Mouse (Mus musculus) neural tube, embryonic 10.5 days (tissue): ENCODE measurements around the gene Tbc1d7.

Experiments used
- DNase-seq: peaks from one replicate; pipeline ENCODE4 v3.0.0-alpha.2; 2017; ENCODE audit warnings: low spot score; ENCODE audit errors: extremely low spot score

Gene Tbc1d7

DNA sequence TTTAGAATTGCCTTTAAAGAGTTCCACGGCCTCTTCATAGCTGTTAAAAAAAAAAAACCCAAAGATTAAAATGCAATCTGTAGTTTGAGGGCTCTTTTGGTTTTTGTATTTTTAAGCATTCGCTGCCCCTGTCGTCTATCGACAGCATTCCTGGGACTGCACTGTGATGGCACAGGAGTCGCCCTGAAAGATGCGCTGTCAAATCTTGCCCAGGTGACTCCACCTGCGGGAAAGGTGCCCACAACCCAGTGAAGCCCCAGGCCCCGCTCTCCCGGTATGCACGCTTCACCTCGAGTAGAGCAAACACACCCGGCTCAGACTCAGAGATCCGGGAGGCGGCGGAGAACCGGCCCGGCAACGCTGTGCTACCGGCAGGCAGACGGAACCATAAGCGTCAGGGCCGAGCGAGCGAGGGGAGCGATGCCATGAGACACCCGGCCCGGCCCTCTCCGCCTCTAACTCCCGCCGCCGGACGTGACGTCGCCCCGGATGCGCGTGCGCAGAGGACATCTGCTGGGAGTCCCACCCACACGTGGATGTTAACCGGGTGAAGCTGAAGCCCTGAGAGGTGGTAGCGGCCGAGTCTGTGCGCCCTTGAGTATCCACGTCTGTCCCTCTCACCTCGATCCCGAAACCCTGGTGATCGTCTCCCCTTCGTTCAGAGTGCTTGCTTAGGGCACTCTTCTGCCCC is at the start of gene Tbc1d7:
Tbc1d7 (minus strand) TSS at position 482 of the 691 bp plus-strand sequence.
- peak; percentile 99 for DNase-seq

DNA sequence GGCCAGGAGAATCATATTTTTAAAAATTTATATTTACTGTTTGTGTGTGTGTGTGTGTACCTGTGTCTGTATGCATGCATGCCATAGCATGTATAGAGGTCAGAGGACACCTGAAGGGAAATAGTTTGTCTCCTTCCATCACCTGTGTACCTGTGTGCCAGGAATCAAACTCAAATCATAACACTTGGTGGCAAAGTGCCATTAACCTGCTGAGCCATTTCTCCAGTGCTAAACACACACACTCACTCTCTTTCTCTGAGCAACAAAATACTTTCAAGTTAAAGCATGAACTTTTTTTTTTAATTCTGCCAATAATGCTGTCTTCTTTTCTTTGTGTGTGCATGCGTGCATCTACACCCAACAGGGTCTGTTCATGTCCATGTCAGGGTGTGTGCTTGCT is 49.3 kb upstream of the Tbc1d7 start:
- DNase-seq, result no peak

DNA sequence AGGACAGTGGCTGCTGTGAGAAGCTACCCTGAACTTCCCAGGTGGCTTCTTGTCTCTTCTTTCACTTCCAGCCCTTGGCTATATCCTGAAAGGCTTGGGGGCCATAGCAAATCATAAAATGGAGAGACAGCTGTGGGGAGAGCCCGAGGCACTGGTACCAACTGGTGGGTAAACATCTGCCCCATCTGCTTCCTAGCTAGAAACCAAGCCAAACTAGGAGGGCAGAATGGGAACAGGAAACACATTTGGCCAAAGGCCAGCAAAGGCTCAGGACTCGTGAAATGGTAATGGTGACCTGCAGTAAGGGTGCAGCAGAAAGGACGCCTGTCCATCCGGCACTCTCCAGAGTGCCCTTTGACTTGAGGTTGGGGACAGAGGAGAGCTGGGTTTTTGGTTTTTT is 47.5 kb upstream of the Tbc1d7 start:
- DNase-seq, result no peak

DNA sequence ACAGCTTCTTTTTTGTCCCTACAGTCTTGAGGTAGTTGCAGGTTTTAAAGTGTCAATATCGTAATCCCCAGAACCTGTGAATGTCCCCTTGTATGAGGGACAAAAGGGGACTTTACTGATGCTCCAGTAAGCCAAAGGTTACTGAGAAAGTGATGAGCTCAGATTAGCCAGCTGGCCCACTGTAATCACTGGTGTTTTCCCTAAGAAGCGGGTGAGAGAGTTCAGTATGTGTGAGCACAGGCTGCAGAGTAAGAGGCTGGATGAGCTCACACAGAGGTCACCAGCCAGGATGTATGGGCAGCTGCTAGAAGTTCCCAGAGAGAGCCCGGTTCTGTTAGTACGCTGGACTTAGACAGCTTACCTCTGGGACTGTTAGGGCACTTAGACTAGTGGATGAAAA is 47.0 kb upstream of the Tbc1d7 start:
- no peak for DNase-seq

DNA sequence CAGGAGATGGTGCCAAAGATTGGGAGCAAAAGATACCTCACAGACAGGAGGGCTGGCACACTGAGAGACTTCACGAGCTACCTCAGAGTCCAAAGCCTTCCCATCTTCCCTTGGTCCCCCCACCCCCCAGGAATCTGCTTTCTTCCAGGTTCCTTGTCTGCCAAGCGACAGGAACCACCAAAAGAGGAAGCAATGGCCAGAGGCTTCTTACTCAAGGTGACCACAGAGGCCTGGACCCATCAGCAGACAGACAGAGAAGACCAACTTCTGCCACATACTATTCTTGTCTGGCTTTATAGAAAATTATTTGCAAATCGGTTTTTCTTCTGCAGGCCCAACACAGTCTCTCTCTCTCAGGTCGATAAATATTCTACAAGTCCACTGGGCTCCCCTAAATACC is 46.4 kb upstream of the Tbc1d7 start:
- no peak for DNase-seq

DNA sequence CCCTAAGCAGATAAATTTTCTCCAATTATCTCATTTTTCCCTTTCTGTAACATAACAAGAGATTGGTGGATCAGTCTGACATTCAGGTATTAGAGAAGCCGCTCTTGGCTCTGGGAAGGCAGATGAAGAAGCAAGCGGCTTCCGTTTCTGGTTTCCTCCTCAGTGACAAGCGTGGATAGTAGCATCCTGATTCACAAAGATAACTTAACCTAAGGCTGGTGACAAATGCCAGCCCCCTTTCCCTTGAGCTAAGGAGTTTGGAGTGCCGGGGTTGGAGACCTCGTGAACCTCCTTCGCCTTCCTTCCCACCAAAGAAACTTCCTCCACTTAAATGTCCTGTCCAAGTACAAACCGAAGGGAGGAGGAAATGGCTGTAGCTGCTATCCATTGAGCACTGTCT is 45.8 kb upstream of the Tbc1d7 start:
- DNase-seq, result no peak

DNA sequence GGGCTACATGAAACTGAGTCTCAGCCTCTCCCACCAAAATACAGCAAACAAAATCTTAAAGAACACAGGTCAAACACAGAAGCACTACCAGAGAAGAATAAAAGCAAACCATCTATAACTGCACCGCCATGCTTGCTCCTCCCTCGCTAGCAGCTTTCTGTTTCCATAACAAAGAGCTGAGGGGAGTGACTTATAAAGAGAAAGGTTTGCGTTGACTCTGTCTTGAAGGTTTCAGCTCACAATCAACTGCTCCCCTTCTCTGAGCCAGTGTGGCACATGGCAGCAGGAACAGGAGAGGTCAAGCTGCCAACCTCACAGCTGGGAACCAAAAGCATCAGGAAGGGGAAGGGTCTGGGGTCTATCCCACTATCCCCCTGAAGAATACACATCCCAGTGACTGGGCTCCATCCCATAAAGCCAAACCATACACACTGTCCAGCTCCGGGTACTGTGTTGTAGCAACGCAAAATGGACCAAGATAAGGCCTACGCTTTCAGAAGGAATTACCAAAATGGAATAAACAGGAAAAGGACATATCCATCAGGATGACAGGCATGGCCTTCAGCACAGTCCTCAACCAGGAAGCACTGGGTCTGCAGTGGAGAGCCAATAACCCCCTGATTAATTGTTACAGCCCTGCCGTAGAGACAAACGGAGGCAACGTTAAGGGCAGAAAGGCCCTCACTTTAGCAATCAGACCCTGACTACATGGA is 44.8 kb upstream of the Tbc1d7 start:
- DNase-seq, result no peak

DNA sequence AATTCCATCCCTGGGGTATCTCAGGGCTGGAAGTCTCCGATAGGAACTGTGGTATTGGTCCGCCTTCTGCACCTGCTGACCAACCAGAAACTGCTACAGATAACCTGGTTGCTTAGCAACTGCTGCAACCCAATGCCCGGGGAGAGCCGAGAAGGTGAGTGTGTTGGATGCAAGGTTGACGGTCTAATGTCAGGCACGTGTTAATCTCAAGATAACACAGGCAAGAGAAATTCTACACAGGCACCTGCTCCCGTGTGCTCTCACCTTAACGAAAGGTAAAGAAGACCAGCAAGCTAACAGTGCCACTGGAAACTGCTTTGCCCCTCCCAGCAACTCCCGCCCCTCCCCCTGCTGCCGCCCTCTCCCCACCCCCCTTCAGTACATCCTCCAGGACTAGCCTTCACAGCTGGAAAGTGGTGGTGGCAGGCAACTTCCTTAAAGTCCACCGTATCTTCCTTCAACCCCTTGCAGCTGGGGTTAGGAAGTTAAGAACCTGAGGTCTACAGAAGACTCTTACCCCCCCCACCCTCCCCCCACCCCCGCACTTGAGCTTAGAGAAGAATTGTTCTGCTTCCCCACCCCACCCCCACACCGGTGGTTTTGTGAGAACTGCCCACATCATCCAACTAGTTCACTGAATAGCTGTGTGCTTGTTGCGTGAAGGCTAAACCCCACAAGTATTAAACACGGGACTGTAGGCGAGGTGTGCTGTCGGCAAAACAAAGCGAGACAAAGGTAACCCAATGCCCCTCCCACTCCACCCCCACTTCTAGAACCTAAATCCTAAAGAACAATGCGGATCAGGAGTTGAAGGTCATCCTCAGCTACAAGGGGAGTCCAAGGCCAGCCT is 44.1 kb upstream of the Tbc1d7 start:
- no peak for DNase-seq

DNA sequence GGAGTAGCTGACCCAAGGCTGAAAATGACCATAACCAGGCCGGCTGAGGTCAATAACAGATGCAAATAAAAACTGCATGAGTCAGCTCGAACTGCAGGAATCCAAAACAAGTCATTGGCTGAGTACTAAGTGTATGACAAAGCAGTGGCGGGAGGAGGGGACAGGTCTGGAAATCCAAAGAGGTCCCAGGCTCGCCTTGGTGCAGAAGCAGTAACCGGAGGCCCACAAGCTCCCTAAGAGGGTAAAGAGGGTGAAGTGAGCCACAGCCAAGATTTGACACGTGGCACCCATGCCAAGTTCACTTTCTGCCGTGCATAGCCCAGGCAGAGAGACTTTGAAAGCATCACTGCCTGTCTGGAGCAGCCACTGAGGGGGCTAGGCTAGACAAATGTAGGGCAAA is 41.0 kb upstream of the Tbc1d7 start:
- no peak for DNase-seq

DNA sequence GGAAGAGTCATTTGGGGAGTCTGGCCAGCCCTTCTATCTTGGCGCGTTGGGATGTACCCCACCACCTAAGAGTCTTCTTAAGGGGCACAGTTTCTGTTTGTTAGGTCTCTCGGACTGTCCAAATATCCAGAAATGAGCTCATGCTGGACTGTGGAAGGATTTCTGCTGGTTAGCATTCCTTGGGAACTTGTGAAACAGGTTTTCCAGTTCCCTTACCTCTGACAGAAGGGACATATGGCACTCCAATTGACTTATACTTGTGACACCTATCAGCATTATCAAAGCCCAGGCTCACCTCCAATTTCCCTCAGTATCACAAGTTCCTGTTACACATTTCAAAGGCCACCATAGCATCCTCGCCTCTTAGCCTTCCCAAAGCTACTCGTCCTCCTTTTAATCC is 39.7 kb upstream of the Tbc1d7 start:
- no peak for DNase-seq

DNA sequence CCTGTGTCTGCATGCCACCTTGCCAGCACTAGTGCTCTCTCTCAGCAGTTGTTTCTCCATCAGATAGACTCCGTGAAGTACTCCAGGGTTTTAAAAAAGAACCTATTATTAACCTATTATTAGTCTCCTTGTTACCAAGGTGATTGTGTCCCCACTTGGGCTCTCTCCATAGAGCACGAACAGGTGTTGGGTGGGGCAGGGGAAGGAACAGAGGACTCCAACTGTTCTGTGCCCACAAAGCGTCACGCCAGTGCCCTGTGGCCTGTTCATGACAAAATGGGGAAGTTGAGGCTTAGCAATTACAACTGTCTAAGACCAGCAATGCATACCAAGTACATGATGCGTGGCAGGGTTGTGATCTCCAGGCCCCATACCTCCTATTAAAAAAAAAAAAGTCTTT is 38.3 kb upstream of the Tbc1d7 start:
- no peak for DNase-seq

DNA sequence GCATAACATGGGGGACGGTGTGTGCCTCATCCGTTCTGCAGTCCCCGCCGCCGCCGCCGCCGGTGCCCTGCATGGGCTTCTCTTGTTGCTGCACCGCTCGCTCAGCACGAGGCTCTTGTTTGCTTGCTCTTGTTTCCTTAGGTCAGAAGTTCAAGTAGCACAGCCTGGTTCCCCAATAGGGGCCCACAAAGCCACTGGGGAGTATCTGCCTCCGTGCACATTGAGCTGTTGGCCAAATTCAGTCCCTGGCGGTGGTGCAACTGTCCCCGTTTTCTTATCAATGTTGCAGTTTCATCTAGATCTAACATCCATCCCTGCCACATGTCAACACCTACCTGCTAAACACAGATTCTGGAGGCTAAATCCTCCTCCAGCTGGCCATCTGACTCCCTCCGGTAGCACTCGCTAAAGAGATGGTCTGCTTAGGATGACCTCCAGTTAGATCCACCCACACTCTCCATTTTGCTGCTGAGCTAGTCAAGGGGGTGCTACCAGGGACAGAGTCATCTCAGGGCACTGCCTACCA is 37.7 kb upstream of the Tbc1d7 start:
- DNase-seq, result no peak

DNA sequence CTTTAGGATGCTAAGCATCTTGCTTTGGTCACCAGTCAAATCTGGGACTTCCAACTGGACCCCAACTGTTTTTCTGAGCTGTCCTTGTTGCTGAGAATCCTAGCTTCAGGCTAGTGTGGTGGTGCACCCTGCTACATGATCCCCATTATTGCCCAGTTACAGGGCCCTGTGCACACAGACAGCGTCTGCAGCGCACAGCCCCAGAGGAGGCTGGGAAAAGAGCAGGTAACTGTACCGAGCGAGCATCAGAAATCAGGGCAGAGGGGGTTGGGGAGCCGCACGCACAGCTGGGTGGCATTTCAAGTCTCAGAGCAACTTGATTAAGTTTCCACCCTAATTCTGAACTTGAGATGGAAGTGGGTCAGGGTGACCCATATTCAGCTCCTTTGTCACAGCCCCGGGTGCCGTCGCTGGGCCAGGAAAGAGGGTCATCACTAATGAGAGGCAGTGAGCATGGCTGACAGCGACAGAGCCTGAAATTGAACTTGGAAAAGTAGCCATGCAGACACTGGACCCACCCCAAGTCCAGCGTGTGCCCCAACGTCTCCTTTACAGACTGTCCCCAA is 34.9 kb upstream of the Tbc1d7 start:
- DNase-seq, result no peak

DNA sequence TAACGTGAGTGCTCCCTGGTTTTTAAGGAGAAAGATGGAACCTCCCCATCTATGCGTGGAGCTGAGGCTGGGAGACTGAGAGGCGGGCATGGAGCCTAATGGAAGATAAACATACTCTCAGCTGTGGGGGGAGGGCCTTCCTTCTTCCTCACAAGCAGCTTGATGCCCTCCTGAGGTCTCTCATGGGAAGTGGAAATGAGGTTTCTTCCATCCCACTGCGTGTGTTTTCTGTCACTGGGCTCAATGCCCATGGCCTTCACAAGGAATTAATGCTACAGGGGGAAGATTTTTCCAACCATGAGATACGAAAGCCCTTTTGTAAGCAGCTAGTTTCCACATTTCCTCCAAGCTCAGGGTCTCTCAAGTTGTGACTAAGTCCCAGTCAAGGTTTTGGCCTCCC is 32.3 kb upstream of the Tbc1d7 start:
- no peak for DNase-seq

DNA sequence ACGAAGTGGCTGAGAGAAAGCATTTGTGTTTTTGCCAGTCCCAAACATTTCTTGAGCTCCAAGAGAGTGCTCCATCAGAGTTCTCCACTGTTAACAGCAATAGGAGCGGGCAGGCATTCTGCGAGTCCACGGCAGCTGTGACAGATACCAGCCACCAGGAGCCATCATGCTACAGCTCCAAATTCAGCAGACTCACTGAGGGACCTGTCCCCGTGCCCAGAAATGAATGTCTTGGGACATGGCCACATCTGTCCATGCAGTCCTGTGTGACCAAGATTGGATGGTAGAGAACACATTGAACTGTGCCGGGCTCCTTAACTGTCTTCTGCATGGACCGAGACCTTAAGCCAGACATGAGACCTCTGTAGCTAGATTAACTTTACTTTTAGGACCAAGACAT is 31.9 kb upstream of the Tbc1d7 start:
- no peak for DNase-seq

DNA sequence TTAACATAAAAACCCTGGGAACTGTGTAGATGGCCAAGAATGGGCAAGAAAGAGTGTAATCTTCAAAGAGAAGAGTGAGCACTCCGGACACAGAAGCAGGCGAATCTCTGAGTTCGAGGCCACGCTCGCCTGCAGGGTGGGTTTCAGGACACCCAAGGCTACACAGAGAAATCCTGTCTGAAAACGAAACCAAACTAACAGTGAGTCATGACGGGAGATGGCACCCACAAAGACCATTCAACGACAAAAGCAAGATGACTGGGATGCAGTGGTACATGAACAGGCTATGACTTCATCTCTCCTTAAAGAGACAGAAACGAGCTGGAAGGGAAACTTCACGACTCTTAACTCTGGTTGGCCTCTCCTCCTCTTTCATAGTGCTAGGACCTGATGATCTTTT is 31.1 kb upstream of the Tbc1d7 start:
- no peak for DNase-seq

DNA sequence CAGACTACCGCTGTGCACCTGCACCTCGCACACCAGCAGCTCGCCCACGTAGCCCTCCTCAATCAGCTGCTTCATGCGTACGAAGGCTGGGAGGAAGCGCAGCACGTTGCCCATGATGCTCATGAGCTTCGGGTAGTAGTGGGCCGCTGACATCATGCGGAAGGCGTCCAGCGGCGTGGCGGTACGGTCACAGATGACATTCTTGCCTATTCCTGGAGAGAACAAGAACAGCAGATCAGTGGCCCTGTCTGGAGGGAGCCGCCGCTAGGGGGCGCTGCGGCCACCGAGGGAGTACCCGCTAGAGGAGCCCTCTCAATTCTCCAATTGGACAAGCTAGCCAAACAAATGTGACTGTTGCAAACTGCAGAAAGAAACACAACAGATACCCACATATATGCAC is 29.7 kb upstream of the Tbc1d7 start:
- DNase-seq, result peak; percentile 51

DNA sequence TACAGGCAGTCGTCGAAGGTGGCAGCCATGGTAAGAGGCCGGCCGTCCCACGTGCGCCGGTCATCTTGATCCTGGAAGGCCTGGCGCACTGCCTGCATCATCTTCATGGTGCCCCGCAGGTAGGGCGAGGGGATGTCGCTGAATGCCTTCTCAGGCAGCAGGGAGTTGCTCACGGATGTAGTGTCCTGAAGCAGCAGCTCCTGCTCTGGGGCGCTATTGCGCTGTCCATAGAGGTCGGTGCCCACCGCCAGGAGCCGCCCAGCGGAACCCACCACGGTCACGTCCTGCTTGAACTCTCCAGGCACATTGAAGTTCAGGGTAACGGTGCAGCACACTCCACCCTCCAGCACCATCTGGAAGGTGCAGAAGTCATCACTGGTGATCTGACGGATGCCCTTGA is 29.2 kb upstream of the Tbc1d7 start:
- no peak for DNase-seq

DNA sequence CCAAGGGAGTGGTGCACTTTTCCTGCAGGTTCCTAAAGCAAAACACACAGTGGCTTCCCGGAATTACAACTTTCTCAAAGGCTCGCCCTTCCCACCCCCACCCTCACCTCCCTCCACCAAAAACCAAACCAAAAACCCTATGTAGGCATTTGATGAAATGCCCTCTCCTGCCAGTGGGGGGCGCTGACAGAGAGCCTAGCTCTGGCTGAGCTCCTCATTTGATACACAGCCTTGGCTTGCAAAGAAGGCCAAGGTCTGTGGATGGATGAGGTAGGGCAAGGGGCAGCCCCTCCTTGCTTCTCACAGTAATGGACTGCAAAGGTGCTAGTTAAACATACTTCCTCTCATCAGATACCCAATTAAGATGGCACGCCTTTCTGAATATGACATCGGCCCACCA is 28.4 kb upstream of the Tbc1d7 start:
- DNase-seq, result no peak

DNA sequence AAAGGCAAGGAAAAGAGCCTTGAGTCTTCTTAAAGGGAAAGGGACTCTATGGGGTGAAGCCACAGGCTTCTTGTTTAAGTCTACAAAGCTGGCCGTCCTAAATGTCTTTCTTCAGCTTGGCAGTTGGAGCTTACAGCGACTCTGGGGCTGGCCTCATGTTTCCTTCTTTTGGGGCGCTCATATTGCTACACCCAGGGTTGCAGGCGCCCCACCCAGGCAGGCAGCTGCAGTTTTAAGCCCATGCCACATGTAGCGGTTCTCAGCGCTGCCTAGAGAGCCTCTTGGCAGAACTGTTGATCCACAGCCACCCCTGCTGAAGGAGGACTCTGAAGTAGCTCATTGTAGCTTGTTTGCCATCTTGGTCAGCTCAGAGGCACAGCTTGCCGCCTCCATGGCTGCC is 28.0 kb upstream of the Tbc1d7 start:
- DNase-seq, result no peak

DNA sequence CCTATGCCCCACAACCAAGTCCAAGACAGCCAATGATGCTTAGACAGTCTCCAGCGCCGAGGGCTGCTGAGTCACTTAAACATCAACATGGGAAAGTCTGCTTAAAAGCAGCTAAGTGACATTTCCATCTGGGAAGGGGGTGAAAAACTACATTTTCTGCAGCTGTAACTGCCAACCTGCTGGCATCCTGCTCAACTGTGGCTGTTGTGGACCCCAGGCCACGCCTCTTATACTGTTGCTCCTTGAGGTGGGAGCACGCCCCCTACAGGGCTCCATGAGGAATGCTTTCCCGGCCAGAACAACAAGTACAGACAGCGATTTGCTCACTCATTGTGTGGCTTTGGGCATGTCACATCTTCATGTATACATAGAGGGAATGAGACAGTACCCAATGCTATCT is 25.9 kb upstream of the Tbc1d7 start:
- DNase-seq, result no peak

DNA sequence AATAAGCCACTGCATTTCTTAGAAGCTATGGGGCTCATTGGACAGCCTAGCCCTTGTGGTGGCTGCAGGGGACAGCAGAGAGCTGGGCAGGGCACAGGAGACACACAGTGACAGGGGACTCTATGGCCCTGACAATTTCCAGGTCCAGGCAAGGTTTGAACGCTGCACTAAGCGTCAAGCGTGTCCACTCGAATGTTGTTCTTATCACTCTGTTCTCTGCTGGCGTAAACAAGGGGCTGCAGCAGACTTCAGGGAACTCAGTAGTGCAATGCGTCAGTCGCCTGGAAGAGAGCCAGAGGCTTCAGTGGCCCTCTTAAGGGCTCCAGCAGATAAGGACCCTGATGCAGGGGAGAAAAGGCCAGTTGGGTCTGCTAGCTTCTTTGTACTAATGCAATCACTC is 24.7 kb upstream of the Tbc1d7 start:
- DNase-seq, result no peak
